Mouse (Mus musculus): ENCODE results near the gene Tirap. TPM values are rescaled to one million over a fixed set of nuclear protein-coding genes. Genes with fewer than 3 reads are reported as not detected.

The Tirap gene
- 5.9 and 7.3 TPM in 2 replicates for total RNA-seq (2021)
- long read RNA-seq, experiment 1, partial matches to known transcripts, result 0 of 7 reads
- long read RNA-seq, experiment 1, other reads (novel, unspliced or antisense), result 4 of 7 reads
- long read RNA-seq, experiment 2, partial matches to known transcripts, result 0 of 3 reads
- long read RNA-seq, experiment 2, other reads (novel, unspliced or antisense), result 2 of 3 reads

DNA sequence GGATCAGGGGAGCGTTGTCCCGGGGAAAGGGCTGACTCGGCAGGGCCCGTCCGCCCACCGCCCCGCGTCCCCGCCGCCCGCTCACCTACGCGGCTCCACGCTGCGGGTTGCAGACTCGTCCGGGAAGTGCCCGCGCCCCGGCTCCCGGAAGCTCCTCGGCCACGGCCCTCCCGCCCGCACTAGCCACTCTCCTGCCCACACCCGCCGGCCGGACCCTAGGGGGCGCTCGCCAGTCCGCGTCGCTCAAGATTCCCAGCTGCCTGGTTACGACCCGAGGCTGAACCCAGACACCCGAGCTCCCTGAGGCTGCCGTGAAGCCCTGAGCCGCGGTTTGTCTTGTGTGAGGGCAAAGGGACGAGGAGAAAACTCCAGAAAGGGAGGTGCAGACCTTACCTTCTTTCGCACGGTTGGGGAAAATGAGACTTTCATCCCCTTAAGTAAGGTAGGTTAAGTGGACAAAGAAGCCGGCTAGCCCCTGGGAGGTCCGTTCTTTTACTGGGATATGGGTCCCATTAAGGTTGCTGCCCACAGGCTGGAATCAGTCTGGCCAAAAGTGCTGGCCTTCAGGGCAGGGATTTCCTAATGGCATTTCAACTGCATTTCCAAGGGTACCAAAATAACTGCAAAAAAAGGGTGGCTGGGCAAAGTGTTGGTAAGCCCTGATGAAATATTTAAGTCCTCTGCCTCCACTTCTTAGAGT is at the start of gene Tirap, which contains the start of gene Srpr:
Gene Tirap (minus strand): TSS at position 520 of the 700 bp plus-strand sequence.
Gene Srpr (plus strand): TSS at position 404 of the 700 bp plus-strand sequence.
- peak; percentile 97 for DNase-seq

- DNase-seq, result no peak
Measured at GRCm38 (mm10) chr9:35249476-35249875, 49.4 kb upstream of the Tirap start.

GRCm38 (mm10) chr9:35247405-35247804 is 47.3 kb upstream of the Tirap start:
- DNase-seq, result no peak

- no peak for DNase-seq
Measured at GRCm38 (mm10) chr9:35239734-35240133, 39.6 kb upstream of the Tirap start.

DNA sequence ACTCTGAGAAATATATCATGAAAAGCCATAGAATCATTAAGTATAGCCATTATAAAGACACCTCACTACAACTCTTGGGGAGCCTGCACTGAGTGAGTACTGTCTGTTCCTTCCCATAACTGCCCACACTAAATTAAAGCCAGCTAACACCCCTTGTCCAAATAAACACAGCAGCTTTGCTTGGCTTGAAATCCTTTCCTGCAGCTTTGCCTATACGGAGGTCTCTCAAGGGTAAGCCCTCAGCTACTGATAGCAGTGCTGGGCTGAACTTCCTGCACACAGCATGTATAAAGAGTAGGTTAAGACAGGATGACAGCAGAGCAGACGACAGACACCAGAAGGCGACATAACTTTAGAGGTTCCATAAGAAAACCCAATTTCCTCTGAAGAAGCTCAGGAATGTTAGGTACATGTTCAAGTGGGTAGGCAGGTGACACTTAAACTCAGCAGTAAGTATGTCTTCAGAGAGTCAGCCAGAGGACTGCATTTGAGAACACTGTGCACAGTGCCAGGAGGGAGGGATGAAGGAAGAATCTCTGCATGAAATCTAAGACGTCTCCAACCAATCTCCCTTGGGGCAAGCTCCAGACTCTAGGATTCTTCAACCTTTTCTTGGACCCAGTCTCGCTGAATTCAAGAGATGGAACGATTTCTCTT is 39.0 kb upstream of the Tirap start:
- no peak for DNase-seq

DNA sequence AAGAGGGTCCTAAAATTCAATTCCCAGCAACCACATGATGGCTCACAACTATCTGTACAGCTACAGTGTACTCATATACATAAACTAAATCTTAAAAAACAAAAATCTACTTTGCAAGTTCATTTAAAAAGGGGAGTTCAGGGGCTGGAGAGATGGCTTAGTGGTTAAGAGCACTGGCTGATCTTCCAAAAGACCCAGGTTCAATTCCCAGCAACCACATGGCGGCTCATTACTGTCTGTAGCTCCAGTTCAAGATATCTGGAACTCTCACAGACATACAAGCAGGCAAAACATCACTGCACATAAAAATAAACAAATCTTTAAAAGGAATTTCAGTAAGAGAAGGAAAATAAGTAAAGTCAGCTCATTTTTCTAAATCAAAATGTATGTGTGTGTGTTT is 38.3 kb upstream of the Tirap start:
- no peak for DNase-seq

- no peak for DNase-seq
Measured at GRCm38 (mm10) chr9:35235996-35236395, 35.9 kb upstream of the Tirap start.

- no peak for DNase-seq
Measured at GRCm38 (mm10) chr9:35228671-35229070, 28.6 kb upstream of the Tirap start.

DNA sequence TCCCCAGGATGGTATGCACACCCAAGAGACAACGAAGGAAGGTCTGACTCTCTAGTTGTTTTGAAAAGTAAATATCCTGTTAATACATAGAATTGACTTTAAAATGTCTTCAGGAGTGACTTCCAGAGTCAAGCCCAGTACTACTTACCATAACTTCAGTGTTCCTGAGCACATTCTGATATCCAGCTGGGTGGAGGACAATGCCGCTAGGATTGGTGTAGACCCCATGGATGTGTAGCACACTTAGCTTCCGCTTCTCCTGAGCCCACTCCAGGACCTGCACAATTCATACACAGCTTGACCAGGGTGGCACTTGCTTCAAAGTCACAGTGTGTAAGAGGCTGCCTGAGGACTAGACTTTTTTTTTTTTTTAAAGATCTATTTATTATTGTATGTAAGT is 23.4 kb upstream of the Tirap start:
- no peak for DNase-seq

DNA sequence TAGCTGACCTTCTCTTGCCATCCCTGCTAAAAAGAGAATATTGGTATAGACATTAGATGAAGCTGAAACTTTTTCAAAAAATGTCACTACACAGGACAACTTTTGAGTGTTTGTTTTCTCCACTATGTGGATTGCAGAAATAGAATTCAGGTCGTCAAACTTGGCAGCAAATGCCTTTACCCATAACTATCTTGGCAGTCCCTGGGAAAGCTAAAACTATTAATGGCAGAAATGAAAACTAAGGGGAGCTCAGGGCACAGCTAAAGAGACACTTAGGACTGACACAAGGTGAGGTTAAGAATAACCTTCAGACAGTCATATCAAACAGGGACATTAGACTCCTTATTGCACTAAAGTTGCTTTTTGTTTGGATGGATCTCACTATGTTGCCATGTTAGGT is 17.9 kb upstream of the Tirap start:
- no peak for DNase-seq

DNA sequence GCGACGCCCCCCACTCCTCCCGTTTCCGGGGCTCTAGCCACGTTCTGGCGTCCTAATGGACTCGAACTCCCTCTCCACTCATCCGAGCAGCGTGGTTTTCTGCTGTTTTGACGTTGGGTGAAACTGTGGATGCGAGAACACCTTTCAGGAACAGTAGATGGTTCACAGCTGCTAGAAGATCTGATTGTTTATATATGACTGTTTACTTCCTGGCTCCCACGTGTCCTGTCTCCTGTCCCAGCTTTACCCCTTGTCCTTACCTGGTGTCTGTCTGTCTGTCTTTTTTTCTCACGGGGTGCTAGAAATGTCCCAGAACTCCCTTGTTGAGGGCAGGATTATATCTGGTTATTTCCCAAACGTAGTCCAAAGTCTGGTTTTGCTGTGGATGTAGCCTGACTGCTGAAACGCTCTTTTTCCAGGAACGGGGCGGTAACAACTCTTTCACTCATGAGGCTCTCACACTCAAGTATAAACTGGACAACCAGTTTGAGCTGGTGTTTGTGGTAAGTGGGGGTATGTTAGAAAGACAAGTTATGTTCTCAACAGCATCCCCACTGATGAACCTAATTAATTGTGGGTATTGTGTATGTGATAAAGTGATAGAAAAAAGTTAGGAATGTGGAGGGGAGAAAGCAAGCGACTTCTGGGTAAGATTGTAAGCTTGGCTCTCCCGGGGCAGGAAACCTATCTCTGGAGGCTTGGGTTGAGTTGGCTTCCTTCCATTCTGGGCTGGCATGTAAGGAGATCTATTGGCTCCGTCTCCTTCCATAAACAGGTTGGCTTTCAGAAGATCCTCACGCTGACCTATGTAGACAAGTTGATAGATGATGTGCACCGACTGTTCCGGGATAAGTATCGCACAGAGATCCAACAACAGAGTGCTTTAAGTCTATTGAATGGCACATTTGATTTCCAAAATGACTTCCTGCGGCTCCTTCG is 11.8 kb upstream of the Tirap start:
- no peak for DNase-seq

DNA sequence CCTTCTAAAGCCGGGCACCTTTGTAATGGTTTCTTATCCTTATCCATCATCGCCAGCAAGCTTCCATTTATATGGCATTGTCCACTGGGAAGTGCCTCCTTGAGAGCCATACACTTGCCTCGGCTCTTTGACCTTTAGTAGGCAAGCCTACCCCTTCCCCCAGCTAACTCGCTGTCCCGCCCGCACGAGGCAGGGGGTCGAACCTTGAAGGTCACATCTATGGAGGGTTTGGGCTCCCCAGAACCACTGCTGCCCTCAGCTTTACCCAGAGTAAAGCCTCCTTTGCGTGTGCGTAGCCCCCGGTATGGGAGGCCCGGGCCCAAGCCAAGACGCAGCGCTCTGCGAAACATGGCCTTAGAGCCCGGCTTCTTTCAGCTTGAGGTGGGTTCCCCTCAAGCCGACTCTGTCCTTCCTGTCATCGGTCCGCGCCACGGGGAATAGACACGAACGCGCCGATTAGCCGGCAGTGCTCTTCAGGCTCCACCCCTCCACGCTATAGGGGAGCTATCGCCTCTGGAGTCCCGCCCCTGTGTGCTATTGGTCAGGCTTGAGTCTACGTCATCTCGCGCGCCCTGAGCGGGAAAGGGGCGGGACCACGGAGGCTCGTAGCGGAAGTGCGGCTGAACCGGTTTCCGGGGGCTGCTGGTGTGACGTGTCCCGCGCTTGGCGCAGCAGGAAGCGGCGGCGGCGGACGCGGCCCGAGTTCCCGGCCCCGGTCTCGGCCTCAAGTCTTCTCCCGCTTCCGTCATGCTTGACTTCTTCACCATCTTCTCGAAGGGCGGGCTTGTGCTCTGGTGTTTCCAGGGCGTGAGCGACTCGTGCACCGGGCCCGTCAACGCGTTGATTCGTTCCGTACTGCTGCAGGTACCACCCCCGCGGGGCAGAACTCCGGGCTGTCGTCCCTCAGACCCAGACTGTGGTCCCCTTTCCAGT is 10.7 kb upstream of the Tirap start, which contains the start of gene Foxred1:
Gene Foxred1 (minus strand): TSS at position 514 of the 933 bp plus-strand sequence.
- peak; percentile 99 for DNase-seq

DNA sequence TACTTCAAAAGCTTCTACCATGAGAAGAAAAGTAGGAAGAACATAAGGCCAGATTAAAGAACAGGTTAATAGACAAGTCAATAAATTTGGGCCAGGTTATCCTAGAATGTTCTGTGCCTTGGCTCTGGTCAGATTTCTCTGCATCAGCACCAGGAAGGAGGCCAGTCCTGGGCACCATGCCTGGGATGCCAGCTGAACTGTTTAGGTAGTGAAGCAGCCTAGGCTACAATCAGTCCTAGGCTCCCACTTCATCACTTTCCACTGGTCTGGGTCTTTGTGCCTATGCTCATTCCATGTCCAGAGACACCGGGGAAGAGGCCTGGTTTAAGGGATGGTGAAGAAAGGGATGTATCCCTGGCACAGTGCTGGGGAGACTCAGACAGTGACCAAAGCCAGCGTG is 4.3 kb upstream of the Tirap start:
- DNase-seq, result no peak

- no peak for DNase-seq
Measured at GRCm38 (mm10) chr9:35203536-35203935, 3.4 kb upstream of the Tirap start.

GRCm38 (mm10) chr9:35200529-35201060 is 504 bp upstream of the Tirap start:
- DNase-seq, result no peak

DNA sequence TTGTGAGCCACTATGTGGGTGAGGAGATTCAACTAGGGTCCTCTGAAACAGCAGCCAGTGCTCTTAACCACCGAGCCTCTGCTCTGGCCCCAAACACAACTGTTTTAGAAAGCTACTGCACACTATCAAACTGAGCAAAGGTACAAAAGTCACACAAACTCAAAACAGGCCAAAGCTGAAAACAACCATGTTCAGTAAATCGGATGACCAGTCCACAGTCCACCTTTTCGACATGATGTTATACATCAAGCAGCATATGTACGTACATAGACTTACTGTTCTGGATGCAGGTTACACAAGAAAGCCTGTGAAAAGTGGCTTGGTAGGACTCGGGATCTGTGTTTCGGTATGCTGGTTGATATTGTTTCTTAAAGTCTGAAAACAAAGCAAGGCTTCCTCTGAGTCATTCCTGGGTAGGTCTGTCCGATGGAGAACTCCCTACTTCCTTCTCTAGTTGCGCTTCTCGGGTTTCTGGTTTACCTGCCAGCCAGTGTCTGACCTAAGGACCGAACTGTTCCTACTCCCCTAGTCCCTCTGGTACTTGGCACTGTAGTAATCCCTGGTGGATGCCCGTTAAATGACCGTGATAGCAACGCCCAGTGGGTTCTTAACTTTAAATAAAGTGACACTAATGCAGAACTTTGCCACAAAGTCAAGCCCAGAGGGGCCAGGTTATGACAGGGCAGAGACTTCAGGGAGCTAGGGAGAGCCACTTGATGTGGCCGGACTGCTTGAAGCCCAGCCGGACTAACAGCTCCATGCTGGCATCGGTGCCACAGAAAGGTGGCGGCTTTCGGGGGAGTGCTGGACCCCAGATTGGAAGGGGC is 933 bp downstream of the Tirap start:
- DNase-seq, result no peak

- DNase-seq, result no peak
Measured at GRCm38 (mm10) chr9:35198351-35198750, 1.7 kb downstream of the Tirap start.

- DNase-seq, result no peak
Measured at GRCm38 (mm10) chr9:35197625-35198024, 2.5 kb downstream of the Tirap start.

GRCm38 (mm10) chr9:35194048-35194447 is 6.0 kb downstream of the Tirap start:
- DNase-seq, result no peak

- no peak for DNase-seq
Measured at GRCm38 (mm10) chr9:35192983-35193542, 7.0 kb downstream of the Tirap start.
